Mouse (Mus musculus) bone marrow macrophage, adult 2 months (primary cell): ENCODE results near the gene Acvr1b.

Experiments used
- CTCF ChIP-seq: IDR thresholded peaks from 2 replicates; pipeline ENCODE4 v1.5.1; 2012; ENCODE audit warnings: low read depth, mild to moderate bottlenecking, low read length, moderate library complexity
- POLR2A ChIP-seq: IDR thresholded peaks from 2 replicates; pipeline ENCODE4 v1.6.1; 2012; ENCODE audit warnings: mild to moderate bottlenecking, low read depth, low read length, borderline replicate concordance

DNA sequence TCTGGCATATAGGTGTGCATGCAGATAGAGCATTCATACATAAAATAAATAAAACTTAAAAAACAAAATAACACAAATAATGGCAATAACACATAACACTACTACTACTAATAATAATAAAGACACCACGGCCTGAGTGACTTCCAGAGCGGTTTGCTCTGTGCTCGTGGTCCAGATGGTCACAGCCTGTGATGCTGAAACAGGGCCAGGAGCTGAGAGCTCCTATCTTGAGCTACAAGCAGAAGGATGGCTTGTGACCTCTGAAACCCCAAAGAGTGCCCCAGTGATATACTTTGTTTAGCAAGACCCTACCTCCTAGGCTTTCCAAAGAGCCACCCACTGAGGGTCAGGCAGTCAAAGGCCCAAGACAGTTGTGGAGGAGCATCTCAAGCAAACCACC lies 27.5 kb downstream of the Acvr1b start:
- TF ChIP-seq CTCF, result no peak
- TF ChIP-seq POLR2A, result no peak
